Mouse (Mus musculus): ENCODE measurements around the gene Bank1. TPM values are rescaled to one million over a fixed set of nuclear protein-coding genes. Genes with fewer than 3 reads are reported as not detected.

Gene Bank1
- polyA plus RNA-seq, 1 experiment from 2014 or later: 0.12 TPM

DNA sequence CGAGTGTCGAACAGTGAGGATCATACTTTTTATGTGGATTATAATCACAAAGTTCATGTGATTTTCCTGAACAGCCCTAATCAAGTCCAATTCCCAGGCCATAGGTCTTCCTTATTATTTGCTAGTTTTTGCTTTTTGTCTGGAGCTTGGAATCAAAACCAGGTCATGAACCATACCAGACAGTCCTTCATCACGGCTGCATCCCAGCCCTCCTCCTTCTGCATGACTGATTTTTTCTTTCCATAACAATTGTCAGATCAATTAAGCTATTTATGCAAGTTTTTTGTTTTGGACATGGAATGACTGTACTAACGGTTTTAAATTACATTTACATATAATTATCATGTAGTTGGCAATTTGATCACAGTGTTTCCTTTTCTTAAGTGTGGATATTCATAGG, 315.2 kb downstream of the Bank1 start:
- H3K36me3 ChIP-seq (replicated peaks): no peaks in the 10 kb centered on the region
- H3K27me3 ChIP-seq (ENCODE audit: poor library complexity, severe bottlenecking): no peaks in the 10 kb centered on the region
- H3K27ac ChIP-seq: no peak overlapping the region
- 90% methylated on average over 4 of the region's 4 CpGs for WGBS
- peaks cover 8% of the 10 kb centered on the region; the same call in 1 of the 2 replicates for H3K4me1 ChIP-seq
- DNase-seq (ENCODE audit: extremely low spot score, low spot score): no peak
- H3K9me3 ChIP-seq: no peaks in the 10 kb centered on the region
- H3K4me3 ChIP-seq: no peak overlapping the region

- no peak overlapping the region for H3K4me3 ChIP-seq
- no peak for DNase-seq (ENCODE audit: extremely low spot score, low spot score)
- 47% methylated on average over 9 of the region's 9 CpGs for WGBS
- peaks cover 8% of the 10 kb centered on the region; the same call in 1 of the 2 replicates for H3K4me1 ChIP-seq
- no peaks in the 10 kb centered on the region for H3K27me3 ChIP-seq (ENCODE audit: poor library complexity, severe bottlenecking)
- H3K9me3 ChIP-seq: no peaks in the 10 kb centered on the region
- H3K36me3 ChIP-seq (replicated peaks): no peaks in the 10 kb centered on the region
- H3K27ac ChIP-seq: no peak overlapping the region
These were observed 318.0 kb downstream of the Bank1 start for GRCm38 (mm10) chr3:136007846-136008245.

DNA sequence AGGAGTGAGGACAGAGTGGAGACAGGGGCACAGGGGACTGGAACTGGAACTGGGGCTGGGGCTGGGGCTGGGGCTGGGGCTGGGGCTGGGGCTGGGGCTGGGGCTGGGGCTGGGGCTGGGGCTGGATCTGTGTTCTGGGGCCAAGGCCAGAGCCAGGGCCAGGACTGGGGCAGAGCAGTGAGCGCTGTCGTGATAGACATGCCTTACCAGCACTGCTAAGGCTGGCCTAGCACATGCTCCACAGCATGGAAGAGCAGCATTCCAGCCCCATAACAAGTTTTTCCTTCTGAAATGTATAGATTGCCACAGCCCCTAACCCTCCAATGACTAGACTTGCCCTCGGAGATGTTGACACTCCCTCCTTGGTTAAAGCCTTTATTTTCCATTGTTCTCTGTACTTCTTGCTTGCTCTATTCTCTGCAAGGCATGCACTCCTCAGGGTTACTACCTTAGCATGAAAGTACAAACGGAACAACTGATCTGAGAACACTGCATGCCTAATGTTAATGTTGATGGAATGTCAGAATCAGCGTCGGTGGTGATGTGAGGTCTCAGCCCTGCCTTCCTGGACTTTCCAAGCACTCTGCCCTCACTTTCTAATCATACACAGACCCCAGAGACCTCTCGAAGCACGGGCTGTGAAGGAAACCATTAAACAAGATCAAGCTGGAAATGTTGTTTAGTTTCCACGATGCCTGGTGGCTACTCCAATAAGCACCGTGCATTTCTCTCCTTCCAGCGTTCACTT, 318.6 kb downstream of the Bank1 start:
- Histone ChIP-seq H3K27me3 (ENCODE audit: poor library complexity, severe bottlenecking) (no peaks in the 10 kb centered on the region), H3K27ac (0 out of 2 replicates have a peak overlapping the region, but pooled peaks have one; percentile 44), H3K36me3 (replicated peaks) (no peaks in the 10 kb centered on the region), H3K9me3 (no peaks in the 10 kb centered on the region), H3K4me1 (peaks cover 8% of the 10 kb centered on the region; the same call in 1 of the 2 replicates), H3K4me3 (no peak overlapping the region)
- no peak for DNase-seq (ENCODE audit: extremely low spot score, low spot score)
- 79% methylated on average over 11 of the region's 11 CpGs for WGBS

Measured in forebrain, embryonic 10.5 days (tissue).